Mouse (Mus musculus): ENCODE results near the gene Itga7. TPM values are rescaled to one million over a fixed set of nuclear protein-coding genes. Genes with fewer than 3 reads are reported as not detected.

The Itga7 gene
- total RNA-seq, 2 experiments from 2014 or later, result 58.4 to 72.9 TPM

DNA sequence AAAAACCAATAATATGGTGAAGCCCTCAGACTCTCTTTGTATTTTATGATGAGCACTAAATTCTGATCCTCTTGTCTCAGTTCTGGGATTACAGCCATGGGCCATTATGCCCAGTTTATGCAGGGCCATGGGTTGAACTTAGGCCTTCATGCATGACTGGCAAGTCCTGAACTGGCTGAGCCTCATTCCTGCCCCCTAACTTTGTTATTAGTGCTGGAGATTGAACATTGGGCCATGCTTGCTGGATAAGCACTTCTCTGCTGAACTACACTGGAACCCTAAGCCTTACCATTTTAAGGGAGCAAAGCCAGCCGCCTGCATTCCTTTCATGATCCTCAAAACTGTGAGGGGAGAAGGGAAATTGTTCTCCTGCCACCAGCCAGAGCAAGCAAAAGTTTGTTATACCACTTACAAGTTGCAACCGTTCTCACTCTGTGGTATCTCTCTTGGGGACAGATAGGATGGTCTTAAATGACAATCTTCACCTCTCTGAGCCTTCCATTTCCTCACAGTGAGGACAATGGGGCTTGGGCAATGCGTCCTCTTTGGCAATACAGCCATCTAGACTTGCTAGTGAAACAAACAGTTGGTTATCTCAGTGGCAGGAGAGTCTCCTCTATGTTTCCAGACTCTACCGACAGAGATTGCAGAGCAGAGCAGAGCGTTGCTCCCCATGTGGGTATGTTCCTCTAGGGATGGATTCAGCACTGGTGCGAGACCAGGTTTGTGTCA lies 33.7 kb upstream of the Itga7 start:
- Histone ChIP-seq H3K27ac (no peak overlapping the region), H3K4me3 (no peak overlapping the region)
- intact Hi-C loops (cut with DNase I), result no loop called here
- no peak for DNase-seq
- TF ChIP-seq CTCF (IDR thresholded peaks at IDR 0.05), result no peak

- TF ChIP-seq CTCF (IDR thresholded peaks at IDR 0.05), result no peak
- intact Hi-C loops (cut with DNase I), result no loop called here
- DNase-seq, result no peak
- Histone ChIP-seq H3K27ac (no peak within 1 kb of the TSS), H3K4me3 (no peak within 1 kb of the TSS)
These were observed 32.9 kb upstream of the Itga7 start, which contains the start of gene Cd63 for GRCm38 (mm10) chr10:128900698-128901097. TSS of gene Cd63 (plus strand) at chr10:128900989.

- Histone ChIP-seq H3K4me3 (no peak overlapping the region), H3K27ac (no peak overlapping the region)
- DNase-seq, result no peak
- intact Hi-C loops (cut with DNase I), result no loop called here
- TF ChIP-seq CTCF (IDR thresholded peaks at IDR 0.05), result no peak
These were observed 32.2 kb upstream of the Itga7 start for GRCm38 (mm10) chr10:128901409-128901808.

- Histone ChIP-seq H3K27ac (no peak overlapping the region), H3K4me3 (no peak overlapping the region)
- no peak for TF ChIP-seq CTCF (IDR thresholded peaks at IDR 0.05)
- DNase-seq, result no peak
- intact Hi-C loops (cut with DNase I), result no loop called here
These were observed 31.1 kb upstream of the Itga7 start for GRCm38 (mm10) chr10:128902409-128902988.

DNA sequence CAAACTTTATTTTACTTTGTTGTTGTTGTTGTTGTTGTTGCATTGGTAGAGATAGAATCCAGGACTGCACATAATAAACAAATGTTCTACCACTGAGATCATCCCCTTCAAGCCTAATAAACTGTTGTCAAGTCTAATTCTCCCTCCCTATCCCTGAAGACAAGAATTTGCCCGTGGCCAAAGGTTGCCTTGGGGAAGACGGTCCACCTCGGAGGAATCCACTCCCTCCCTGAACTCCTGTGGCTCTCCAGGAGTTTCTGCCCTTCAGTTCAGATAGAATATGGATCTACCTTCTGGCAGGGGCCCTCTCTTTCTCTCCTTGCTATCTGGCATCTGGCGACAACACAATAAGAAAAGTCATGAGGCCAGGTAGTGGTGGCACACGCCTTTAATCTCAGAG lies 28.8 kb upstream of the Itga7 start:
- H3K27ac ChIP-seq, result no peak overlapping the region
- no peak overlapping the region for H3K4me3 ChIP-seq
- TF ChIP-seq CTCF (IDR thresholded peaks at IDR 0.05), result no peak
- intact Hi-C loops (cut with DNase I), result no loop called here
- no peak for DNase-seq

GRCm38 (mm10) chr10:128908778-128909448 lies 24.7 kb upstream of the Itga7 start:
- H3K4me3 ChIP-seq, result peak overlapping the region; percentile 100
- intact Hi-C loops (cut with DNase I), result no loop called here
- peak overlapping the region; percentile 99 for H3K27ac ChIP-seq
- DNase-seq, result no peak
- TF ChIP-seq CTCF (IDR thresholded peaks at IDR 0.05), result no peak

- peak overlapping the region; percentile 100 for H3K4me3 ChIP-seq
- no peak for TF ChIP-seq CTCF (IDR thresholded peaks at IDR 0.05)
- DNase-seq, result peak; percentile 96
- peak overlapping the region; percentile 99 for H3K27ac ChIP-seq
- intact Hi-C loops (cut with DNase I), result loop anchor here (5.0 kb wide), 1 partner anchor 38 kb away; no protein-coding TSS in a partner anchor
These were observed 24.0 kb upstream of the Itga7 start for GRCm38 (mm10) chr10:128909567-128910028.

DNA sequence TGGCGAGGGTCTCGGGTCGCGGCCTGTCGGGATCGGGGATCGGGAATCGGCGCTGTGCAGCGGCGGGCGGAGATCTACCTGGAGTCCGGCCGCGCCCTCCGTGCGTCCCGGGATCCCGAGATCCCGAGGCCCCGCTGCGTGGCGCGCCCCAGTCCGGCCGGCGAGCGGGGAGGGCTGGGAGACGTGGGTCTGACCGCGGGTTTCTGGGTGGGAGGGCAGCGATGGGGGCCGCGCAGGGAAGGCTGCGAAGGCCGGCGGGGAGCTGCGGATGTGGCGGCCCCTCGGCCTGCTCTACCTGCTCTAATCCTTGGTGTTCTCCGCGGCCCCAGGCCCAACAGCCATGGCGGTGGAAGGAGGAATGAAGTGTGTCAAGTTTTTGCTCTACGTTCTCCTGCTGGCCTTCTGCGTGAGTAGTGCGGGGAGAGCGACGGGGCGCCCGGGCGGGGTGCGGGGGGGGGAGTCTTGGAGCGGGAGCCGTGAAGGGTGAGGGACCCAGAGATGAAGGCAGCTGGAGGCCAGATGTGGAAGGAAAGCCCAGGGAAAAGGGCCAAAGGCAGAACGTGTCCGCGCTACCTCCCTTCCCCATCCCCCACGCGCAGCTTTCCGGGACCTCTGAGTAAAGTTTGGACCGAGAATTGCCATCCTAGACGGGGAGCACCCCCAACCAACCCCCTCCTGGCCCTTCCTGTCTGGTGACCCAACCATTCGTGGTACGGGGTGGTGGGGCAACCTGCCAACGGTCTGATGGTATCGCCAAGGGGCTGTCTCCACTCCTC lies 23.4 kb upstream of the Itga7 start:
- DNase-seq, result peak; percentile 73
- intact Hi-C loops (cut with DNase I), result loop anchor here (5.0 kb wide), 1 partner anchor 37 kb away; no protein-coding TSS in a partner anchor
- peak overlapping the region; percentile 99 for H3K27ac ChIP-seq
- TF ChIP-seq CTCF (IDR thresholded peaks at IDR 0.05), result no peak
- H3K4me3 ChIP-seq, result peak overlapping the region; percentile 100

DNA sequence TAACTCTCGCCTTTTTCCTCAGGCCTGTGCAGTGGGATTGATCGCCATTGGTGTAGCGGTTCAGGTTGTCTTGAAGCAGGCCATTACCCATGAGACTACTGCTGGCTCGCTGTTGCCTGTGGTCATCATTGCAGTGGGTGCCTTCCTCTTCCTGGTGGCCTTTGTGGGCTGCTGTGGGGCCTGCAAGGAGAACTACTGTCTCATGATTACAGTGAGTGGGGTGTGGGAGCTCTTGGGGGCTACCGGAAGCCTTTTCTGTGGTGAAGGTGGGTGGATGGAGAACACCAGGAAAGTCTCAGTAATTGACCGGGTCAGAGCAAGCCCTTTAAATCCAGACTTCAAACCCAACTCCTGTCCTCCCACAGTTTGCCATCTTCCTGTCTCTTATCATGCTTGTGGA lies 22.2 kb upstream of the Itga7 start:
- no peak for DNase-seq
- Histone ChIP-seq H3K4me3 (peak overlapping the region; percentile 100), H3K27ac (peak overlapping the region; percentile 99)
- TF ChIP-seq CTCF (IDR thresholded peaks at IDR 0.05), result no peak
- intact Hi-C loops (cut with DNase I), result loop anchor here (5.0 kb wide), 1 partner anchor 36 kb away; no protein-coding TSS in a partner anchor

GRCm38 (mm10) chr10:128912268-128912667 lies 21.4 kb upstream of the Itga7 start:
- Histone ChIP-seq H3K4me3 (peak overlapping the region; percentile 100), H3K27ac (peak overlapping the region; percentile 48; the same call in 1 of the 2 replicates)
- intact Hi-C loops (cut with DNase I), result loop anchor here (5.0 kb wide), 1 partner anchor 35 kb away; no protein-coding TSS in a partner anchor
- no peak for DNase-seq
- TF ChIP-seq CTCF (IDR thresholded peaks at IDR 0.05), result no peak

DNA sequence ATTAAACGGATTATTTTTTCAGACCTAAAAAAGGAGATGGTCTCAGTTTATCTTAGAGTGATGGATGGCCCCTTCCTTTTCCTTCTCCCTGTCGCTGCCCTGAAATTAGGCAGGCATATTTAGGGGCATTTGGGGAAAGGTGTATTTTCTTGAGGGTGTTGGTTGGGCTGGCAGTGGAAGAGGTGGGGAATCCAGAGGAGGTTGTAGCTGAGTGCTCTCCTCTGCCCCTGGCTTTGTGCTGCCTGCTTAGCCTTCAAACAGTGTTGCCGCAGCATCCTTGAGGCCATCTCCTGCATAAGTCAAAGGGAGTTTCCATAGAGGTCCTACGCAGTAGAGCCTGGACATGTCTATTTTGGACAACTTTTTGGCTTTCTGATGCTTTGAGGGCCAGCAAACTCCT lies 20.8 kb upstream of the Itga7 start:
- intact Hi-C loops (cut with DNase I), result loop anchor here (5.0 kb wide), 1 partner anchor 35 kb away; no protein-coding TSS in a partner anchor
- Histone ChIP-seq H3K4me3 (no peak overlapping the region; the same call in 1 of the 2 replicates), H3K27ac (peak overlapping the region; percentile 48)
- TF ChIP-seq CTCF (IDR thresholded peaks at IDR 0.05), result no peak
- no peak for DNase-seq

DNA sequence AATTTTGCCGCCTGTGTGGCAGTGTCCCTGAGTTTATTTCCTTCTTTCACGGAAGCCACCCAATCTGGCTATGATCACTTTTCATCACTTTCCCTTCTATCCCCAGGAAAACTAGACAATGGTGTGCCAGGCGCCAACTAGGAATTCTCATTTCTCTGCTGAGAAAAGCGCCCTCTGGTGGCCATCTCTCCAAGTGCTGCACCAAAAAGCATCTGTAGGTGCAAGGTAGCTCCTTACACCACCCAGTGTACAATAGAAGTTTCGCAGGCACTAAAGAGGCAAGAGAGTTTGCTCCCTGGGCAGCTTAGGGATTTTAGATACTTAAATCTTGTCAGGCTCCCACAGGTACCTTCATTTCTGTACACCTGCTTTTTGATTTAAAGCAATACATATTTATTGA lies 20.4 kb upstream of the Itga7 start:
- intact Hi-C loops (cut with DNase I), result loop anchor here (5.0 kb wide), 1 partner anchor 34 kb away; no protein-coding TSS in a partner anchor
- peak overlapping the region; percentile 48 for H3K27ac ChIP-seq
- no peak; the same call in 1 of the 2 replicates for TF ChIP-seq CTCF (IDR thresholded peaks at IDR 0.05)
- peak; percentile 89 for DNase-seq
- H3K4me3 ChIP-seq, result no peak overlapping the region; the same call in 1 of the 2 replicates

Measured in gastrocnemius, adult 2 months (tissue).